Mouse (Mus musculus): ENCODE results near the gene Dnal1. TPM values are rescaled to one million over a fixed set of nuclear protein-coding genes. Genes with fewer than 3 reads are reported as not detected.
"Not testable (repeated sequence)": the region's sequence is repeated elsewhere in the genome, so short reads cannot be mapped to it uniquely, and the experiment has no call there.

The Dnal1 gene
- polyA plus RNA-seq, 1 experiment from 2014 or later: 6.1 TPM

GRCm38 (mm10) chr12:84100071-84100470, 14.1 kb upstream of the Dnal1 start:
- peak overlapping the region; percentile 74 for H3K4me2 ChIP-seq (replicated peaks)
- no peak overlapping the region for H3K4me3 ChIP-seq
- no peak overlapping the region for H3K27ac ChIP-seq
- ATAC-seq (ENCODE audit: low FRiP score, low read depth): no peak
- WGBS: 82% methylated on average over 1 of the region's 1 CpGs
- 0 out of 2 replicates have a peak, but pooled peaks cover 4% of the 10 kb centered on the region for H3K4me1 ChIP-seq
- H3K9me3 ChIP-seq: peaks cover 5% of the 10 kb centered on the region; the same call in 1 of the 2 replicates
- H3K9ac ChIP-seq: no peak overlapping the region
- H3K36me3 ChIP-seq: no peaks in the 10 kb centered on the region
- no peaks in the 10 kb centered on the region for H3K27me3 ChIP-seq

- under 1% methylated on average over 80 of the region's 80 CpGs for WGBS
- H3K27ac ChIP-seq: peak within 1 kb of the TSS; percentile 22; the same call in 1 of the 2 replicates
These were observed 13.3 kb upstream of the Dnal1 start, which contains the start of gene Acot6 for GRCm38 (mm10) chr12:84100604-84101492. Gene Acot6, plus strand, starts transcription at chr12:84100654.

GRCm38 (mm10) chr12:84101493-84101845, 12.7 kb upstream of the Dnal1 start:
- Histone ChIP-seq H3K36me3 (no peaks in the 10 kb centered on the region), H3K4me1 (0 out of 2 replicates have a peak, but pooled peaks cover 4% of the 10 kb centered on the region), H3K9me3 (no peaks in the 10 kb centered on the region), H3K9ac (no peak overlapping the region), H3K27ac (no peak overlapping the region), H3K27me3 (no peaks in the 10 kb centered on the region), H3K4me3 (peak overlapping the region; percentile 55), H3K4me2 (replicated peaks) (peak overlapping the region; percentile 74)
- 52% methylated on average over 2 of the region's 2 CpGs for WGBS
- no peak for ATAC-seq (ENCODE audit: low FRiP score, low read depth)

More at GRCm38 (mm10) chr12:84100604-84101492, 13.3 kb upstream of the Dnal1 start, which contains the start of gene Acot6:
- H3K36me3 ChIP-seq, H3K27me3 ChIP-seq, H3K9me3 ChIP-seq, H3K4me1 ChIP-seq: not testable (repeated sequence)
- H3K4me3 ChIP-seq: peak within 1 kb of the TSS; percentile 55
- peak within 1 kb of the TSS; percentile 74 for H3K4me2 ChIP-seq (replicated peaks)
- H3K9ac ChIP-seq: peak within 1 kb of the TSS; percentile 72
- peak; percentile 73; the same call in 1 of the 2 replicates for ATAC-seq (ENCODE audit: low FRiP score, low read depth)

GRCm38 (mm10) chr12:84107012-84107411, 7.2 kb upstream of the Dnal1 start:
- Histone ChIP-seq H3K27ac (no peak overlapping the region), H3K9me3 (no peaks in the 10 kb centered on the region), H3K4me1 (no peaks in the 10 kb centered on the region), H3K27me3 (no peaks in the 10 kb centered on the region), H3K9ac (no peak overlapping the region), H3K4me3 (no peak overlapping the region), H3K36me3 (no peaks in the 10 kb centered on the region; the same call in 1 of the 2 replicates), H3K4me2 (replicated peaks) (no peak overlapping the region)
- 77% methylated on average over 3 of the region's 3 CpGs for WGBS
- ATAC-seq (ENCODE audit: low FRiP score, low read depth): no peak

- WGBS: 82% methylated on average over 1 of the region's 1 CpGs
- no peak for ATAC-seq (ENCODE audit: low FRiP score, low read depth)
These were observed 6.5 kb upstream of the Dnal1 start for GRCm38 (mm10) chr12:84107692-84108091.

GRCm38 (mm10) chr12:84109924-84110323, 4.2 kb upstream of the Dnal1 start:
- no peaks in the 10 kb centered on the region; the same call in 1 of the 2 replicates for H3K36me3 ChIP-seq
- no peaks in the 10 kb centered on the region for H3K27me3 ChIP-seq
- no peaks in the 10 kb centered on the region for H3K9me3 ChIP-seq
- WGBS: 69% methylated on average over 1 of the region's 1 CpGs
- no peak overlapping the region for H3K27ac ChIP-seq
- peaks cover 5% of the 10 kb centered on the region for H3K4me1 ChIP-seq
- no peak for ATAC-seq (ENCODE audit: low FRiP score, low read depth)
- no peak overlapping the region for H3K4me2 ChIP-seq (replicated peaks)
- no peak overlapping the region for H3K4me3 ChIP-seq
- H3K9ac ChIP-seq: no peak overlapping the region

More at GRCm38 (mm10) chr12:84107692-84108091, 6.5 kb upstream of the Dnal1 start:
- Histone ChIP-seq H3K27ac (no peak overlapping the region), H3K9ac (no peak overlapping the region), H3K36me3 (no peaks in the 10 kb centered on the region; the same call in 1 of the 2 replicates), H3K27me3 (no peaks in the 10 kb centered on the region), H3K9me3 (no peaks in the 10 kb centered on the region), H3K4me2 (replicated peaks) (no peak overlapping the region), H3K4me1 (no peaks in the 10 kb centered on the region), H3K4me3 (no peak overlapping the region)

GRCm38 (mm10) chr12:84110814-84111213, 3.4 kb upstream of the Dnal1 start:
- no peak for ATAC-seq (ENCODE audit: low FRiP score, low read depth)
- 97% methylated on average over 4 of the region's 4 CpGs for WGBS
- H3K4me2 ChIP-seq (replicated peaks): no peak overlapping the region

GRCm38 (mm10) chr12:84113676-84114075, 490 bp upstream of the Dnal1 start:
- Histone ChIP-seq H3K9ac (no peak overlapping the region), H3K4me2 (replicated peaks) (peak overlapping the region; percentile 82), H3K9me3 (no peaks in the 10 kb centered on the region), H3K27ac (no peak overlapping the region), H3K4me1 (peaks cover 9% of the 10 kb centered on the region), H3K27me3 (no peaks in the 10 kb centered on the region), H3K4me3 (peak overlapping the region; percentile 79), H3K36me3 (no peaks in the 10 kb centered on the region; the same call in 1 of the 2 replicates)
- WGBS: 49% methylated on average over 6 of the region's 6 CpGs
- ATAC-seq (ENCODE audit: low FRiP score, low read depth): no peak

More at GRCm38 (mm10) chr12:84110814-84111213, 3.4 kb upstream of the Dnal1 start:
- Histone ChIP-seq H3K4me3 (no peak overlapping the region), H3K9ac (no peak overlapping the region), H3K36me3 (no peaks in the 10 kb centered on the region; the same call in 1 of the 2 replicates), H3K9me3 (no peaks in the 10 kb centered on the region), H3K4me1 (peaks cover 9% of the 10 kb centered on the region), H3K27me3 (no peaks in the 10 kb centered on the region), H3K27ac (no peak overlapping the region)

- no peaks in the 10 kb centered on the region for H3K27me3 ChIP-seq
- H3K36me3 ChIP-seq: peaks cover 3% of the 10 kb centered on the region; the same call in 1 of the 2 replicates
- no peak overlapping the region for H3K27ac ChIP-seq
- no peak overlapping the region for H3K4me2 ChIP-seq (replicated peaks)
- no peak for ATAC-seq (ENCODE audit: low FRiP score, low read depth)
- WGBS: 95% methylated on average over 5 of the region's 5 CpGs
- H3K4me3 ChIP-seq: no peak overlapping the region
- H3K4me1 ChIP-seq: peaks cover 8% of the 10 kb centered on the region
- no peaks in the 10 kb centered on the region for H3K9me3 ChIP-seq
- no peak overlapping the region for H3K9ac ChIP-seq
These were observed 5.4 kb downstream of the Dnal1 start for GRCm38 (mm10) chr12:84119584-84119983.

- ATAC-seq (ENCODE audit: low FRiP score, low read depth): no peak
- H3K9ac ChIP-seq: no peak overlapping the region
- H3K27ac ChIP-seq: no peak overlapping the region
- H3K27me3 ChIP-seq: no peaks in the 10 kb centered on the region
- WGBS: 83% methylated on average over 12 of the region's 12 CpGs
- no peaks in the 10 kb centered on the region for H3K4me1 ChIP-seq
- no peak overlapping the region for H3K4me3 ChIP-seq
- peaks cover 42% of the 10 kb centered on the region for H3K36me3 ChIP-seq
- no peak overlapping the region for H3K4me2 ChIP-seq (replicated peaks)
- H3K9me3 ChIP-seq: no peaks in the 10 kb centered on the region
These were observed 11.7 kb downstream of the Dnal1 start for GRCm38 (mm10) chr12:84125892-84126291.

GRCm38 (mm10) chr12:84126899-84127298, 12.7 kb downstream of the Dnal1 start:
- no peaks in the 10 kb centered on the region for H3K9me3 ChIP-seq
- 82% methylated on average over 2 of the region's 2 CpGs for WGBS
- H3K27me3 ChIP-seq: no peaks in the 10 kb centered on the region
- no peak overlapping the region for H3K4me2 ChIP-seq (replicated peaks)
- no peak for ATAC-seq (ENCODE audit: low FRiP score, low read depth)
- H3K4me1 ChIP-seq: no peaks in the 10 kb centered on the region
- no peak overlapping the region for H3K9ac ChIP-seq
- no peak overlapping the region for H3K27ac ChIP-seq
- peaks cover 47% of the 10 kb centered on the region for H3K36me3 ChIP-seq
- H3K4me3 ChIP-seq: no peak overlapping the region

GRCm38 (mm10) chr12:84128576-84128975, 14.4 kb downstream of the Dnal1 start:
- no peak overlapping the region for H3K4me2 ChIP-seq (replicated peaks)
- H3K27me3 ChIP-seq: no peaks in the 10 kb centered on the region
- no peak overlapping the region for H3K27ac ChIP-seq
- H3K4me1 ChIP-seq: no peaks in the 10 kb centered on the region
- no peak overlapping the region for H3K4me3 ChIP-seq
- no peak overlapping the region for H3K9ac ChIP-seq
- WGBS: 88% methylated on average over 6 of the region's 6 CpGs
- H3K36me3 ChIP-seq: peaks cover 50% of the 10 kb centered on the region
- no peaks in the 10 kb centered on the region for H3K9me3 ChIP-seq
- ATAC-seq (ENCODE audit: low FRiP score, low read depth): no peak

Data from limb, embryonic 13.5 days (tissue).